Mouse (Mus musculus) liver, postnatal 0 days (tissue): Measurements from ENCODE around the gene Anp32e. TPM values are rescaled to one million over a fixed set of nuclear protein-coding genes. Genes with fewer than 3 reads are reported as not detected.
"Not testable (repeated sequence)": the region's sequence is repeated elsewhere in the genome, so short reads cannot be mapped to it uniquely, and the experiment has no call there.

ENCODE experiments used
- ATAC-seq: fragments of 200-750 bp; cut with Nextera tagmentation; 2 replicates; pipeline ENCODE4 v1.8.0; 2017; ENCODE audit warnings: mild to moderate bottlenecking, moderate library complexity
- DNase-seq: peaks from one replicate; pipeline ENCODE4 v3.0.0-alpha.2; 2016
- H3K27ac ChIP-seq: fragments of 300-500 bp; sonication (generic); 2 replicates; pipeline ENCODE4 v1.5.1; 2014; ENCODE audit warnings: antibody characterized with exemption, moderate library complexity, mild to moderate bottlenecking, low read depth
- H3K27me3 ChIP-seq: fragments of 300-500 bp; sonication (generic); 2 replicates; pipeline ENCODE4 v1.6.1; 2014; ENCODE audit warnings: low read length, control low read depth, mixed read lengths; ENCODE audit not compliant: insufficient read depth
- H3K36me3 ChIP-seq: fragments of 300-500 bp; sonication (generic); replicated peaks from 2 replicates; pipeline ENCODE4 v1.6.1; 2014; ENCODE audit warnings: mild to moderate bottlenecking, control low read depth, low read length, moderate library complexity, mixed read lengths; ENCODE audit not compliant: insufficient read depth
- H3K4me1 ChIP-seq: fragments of 300-500 bp; sonication (generic); 2 replicates; pipeline ENCODE4 v1.6.1; 2014; ENCODE audit warnings: antibody characterized with exemption, mild to moderate bottlenecking, control low read depth; ENCODE audit not compliant: insufficient read depth
- H3K4me2 ChIP-seq: fragments of 300-500 bp; sonication (generic); 2 replicates; pipeline ENCODE4 v1.6.1; 2014; ENCODE audit warnings: low read depth, mild to moderate bottlenecking, low read length, moderate library complexity, mixed read lengths
- H3K4me3 ChIP-seq: fragments of 300-500 bp; sonication (generic); 2 replicates; pipeline ENCODE4 v1.5.1; 2014; ENCODE audit warnings: low read depth, low read length
- H3K9ac ChIP-seq: fragments of 300-500 bp; sonication (generic); replicated peaks from 2 replicates; pipeline ENCODE4 v1.6.1; 2014; ENCODE audit warnings: mild to moderate bottlenecking, moderate library complexity
- H3K9me3 ChIP-seq: fragments of 300-500 bp; sonication (generic); 2 replicates; pipeline ENCODE4 v1.6.1; 2016; ENCODE audit warnings: mild to moderate bottlenecking, control low read depth, low read length, mixed read lengths
- CTCF ChIP-seq: sonication (generic); IDR thresholded peaks from 2 replicates; pipeline ENCODE4 v1.5.1; 2016; ENCODE audit warnings: antibody characterized with exemption, low read depth
- EP300 ChIP-seq: IDR thresholded peaks from 2 replicates; pipeline ENCODE4 v1.6.1; 2016; ENCODE audit warnings: antibody characterized with exemption, low read depth, mild to moderate bottlenecking
- WGBS: fragments of 180-500 bp; shearing (Covaris S2); extraction: QIAGEN DNeasy Blood & Tissue Kit; methylation state at CpG from one replicate; pipeline ENCODE4 v1.1.7; 2014; ENCODE audit not compliant: insufficient replicate concordance; 5-methylcytosine and 5-hydroxymethylcytosine counted together
- polyA plus RNA-seq: library from polyadenylated mRNA; unstranded; fragments of >200 nt; fragmentation: Nextera tagmentation; extraction: Ambion mirVana; gene quantifications from 2 replicates; pipeline ENCODE4 v1.2.1, GENCODE M21; 2015

Anp32e gene
- polyA plus RNA-seq, 1 experiment from 2014 or later = 98.4 TPM

GRCm38 (mm10) chr3:95965518-95966451 lies 36.7 kb downstream of the Anp32e start:
- Histone ChIP-seq H3K9me3 (no peaks in the 10 kb centered on the region), H3K27ac (0 out of 2 replicates have a peak overlapping the region, but pooled peaks have one; percentile 29), H3K4me2 (peak overlapping the region; percentile 16; the same call in 1 of the 2 replicates), H3K4me1 (no peaks in the 10 kb centered on the region), H3K4me3 (no peak overlapping the region), H3K9ac (no peak overlapping the region), H3K27me3 (no peaks in the 10 kb centered on the region), H3K36me3 (no peaks in the 10 kb centered on the region)
- ATAC-seq (no peak), DNase-seq (no peak)
- WGBS = 8% methylated on average over 7 of the region's 7 CpGs
- TF ChIP-seq CTCF (peak; percentile 61), EP300 (no peak)

DNA sequence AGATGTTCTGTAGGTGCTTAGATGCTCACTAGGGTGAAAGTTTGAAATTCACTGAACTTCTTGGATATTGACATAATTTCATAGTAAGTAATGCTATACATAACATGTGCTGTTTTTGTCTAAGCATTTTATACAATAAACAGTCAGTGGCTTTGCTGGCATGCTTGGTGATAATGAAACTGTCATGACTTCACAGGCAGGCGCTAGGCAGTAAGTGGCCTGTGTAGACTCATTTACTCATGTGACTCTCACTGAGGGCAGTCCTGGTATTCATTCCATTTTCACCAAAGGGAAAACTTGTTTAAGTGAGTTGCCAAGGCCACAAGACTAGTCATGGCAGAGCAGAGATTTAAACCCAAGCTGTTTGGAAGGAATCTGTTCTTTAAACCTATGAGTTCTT lies 40.2 kb downstream of the Anp32e start:
- 78% methylated on average over 1 of the region's 1 CpGs for WGBS
- Histone ChIP-seq H3K4me1 (peaks cover 3% of the 10 kb centered on the region; the same call in 1 of the 2 replicates), H3K36me3 (no peaks in the 10 kb centered on the region), H3K4me2 (no peak overlapping the region), H3K27me3 (peaks cover 22% of the 10 kb centered on the region), H3K9me3 (no peaks in the 10 kb centered on the region), H3K9ac (no peak overlapping the region), H3K27ac (no peak overlapping the region), H3K4me3 (no peak overlapping the region)
- DNase-seq (no peak), ATAC-seq (no peak)
- TF ChIP-seq EP300 (no peak), CTCF (no peak)

DNA sequence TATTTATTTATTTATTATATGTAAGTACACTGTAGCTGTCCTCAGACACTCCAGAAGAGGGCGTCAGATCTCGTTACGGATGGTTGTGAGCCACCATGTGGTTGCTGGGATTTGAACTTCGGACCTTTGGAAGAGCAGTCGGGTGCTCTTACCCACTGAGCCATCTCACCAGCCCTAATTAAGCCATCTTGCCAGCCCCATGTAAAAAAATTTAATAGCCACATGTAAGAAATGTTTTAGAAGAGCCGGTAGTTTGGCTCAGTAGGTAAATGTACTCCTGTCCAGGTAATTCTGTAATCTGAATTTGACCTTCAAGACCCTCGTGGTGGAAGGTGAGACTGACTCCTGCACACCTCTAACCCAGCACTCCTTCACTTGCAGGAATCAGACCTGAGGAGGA lies 41.6 kb downstream of the Anp32e start:
- H3K27me3 ChIP-seq = peaks cover 23% of the 10 kb centered on the region
- not testable (repeated sequence) for H3K9ac ChIP-seq, H3K4me1 ChIP-seq, H3K4me3 ChIP-seq, H3K9me3 ChIP-seq, H3K36me3 ChIP-seq, H3K27ac ChIP-seq, DNase-seq, H3K4me2 ChIP-seq, ATAC-seq
- 64% methylated on average over 4 of the region's 7 CpGs for WGBS

GRCm38 (mm10) chr3:95972251-95972872 lies 43.3 kb downstream of the Anp32e start:
- TF ChIP-seq CTCF (no peak), EP300 (0 out of 2 replicates have a peak, but pooled peaks have one; percentile 20)
- peak overlapping the region; percentile 81 for H3K27ac ChIP-seq
- 0 out of 2 replicates have a peak overlapping the region, but pooled peaks have one; percentile 22 for H3K4me3 ChIP-seq
- ATAC-seq (no peak; the same call in 1 of the 2 replicates), DNase-seq (no peak)
- 55% methylated on average over 12 of the region's 12 CpGs for WGBS
- no peaks in the 10 kb centered on the region for H3K36me3 ChIP-seq
- peaks cover 23% of the 10 kb centered on the region for H3K27me3 ChIP-seq
- H3K9me3 ChIP-seq = no peaks in the 10 kb centered on the region
- H3K4me1 ChIP-seq = peaks cover 6% of the 10 kb centered on the region; the same call in 1 of the 2 replicates
- H3K4me2 ChIP-seq = peak overlapping the region; percentile 49
- peak overlapping the region; percentile 53 for H3K9ac ChIP-seq

GRCm38 (mm10) chr3:95972873-95973634 lies 44.0 kb downstream of the Anp32e start:
- peak; percentile 56 for DNase-seq
- TF ChIP-seq CTCF = no peak
- no peak for TF ChIP-seq EP300

DNA sequence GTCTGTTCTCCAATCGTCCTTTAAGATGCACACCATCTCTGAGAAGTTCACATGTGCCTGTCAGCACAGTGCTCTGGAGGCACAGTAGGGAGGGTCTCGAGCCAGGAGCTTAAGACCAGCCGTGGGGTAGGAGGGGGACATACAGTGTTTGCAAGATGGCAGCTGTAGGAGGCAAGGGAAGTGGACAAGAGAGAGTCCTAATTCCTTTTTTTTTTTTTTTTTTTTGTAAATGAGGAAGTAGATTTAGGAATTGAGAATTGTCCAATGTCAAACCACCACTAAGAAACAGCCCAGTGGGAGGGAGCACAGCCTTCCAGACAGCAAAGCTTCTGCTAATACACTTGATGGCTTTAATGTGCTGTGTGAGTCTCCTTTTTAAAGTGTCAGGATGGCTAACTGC lies 48.0 kb downstream of the Anp32e start:
- WGBS = 62% methylated on average over 3 of the region's 3 CpGs
- ATAC-seq (no peak), DNase-seq (no peak)
- H3K27ac ChIP-seq = no peak overlapping the region
- H3K9me3 ChIP-seq = no peaks in the 10 kb centered on the region
- no peak overlapping the region for H3K4me2 ChIP-seq
- H3K4me1 ChIP-seq = peaks cover 6% of the 10 kb centered on the region; the same call in 1 of the 2 replicates
- H3K27me3 ChIP-seq = peaks cover 21% of the 10 kb centered on the region
- no peak for TF ChIP-seq EP300
- TF ChIP-seq CTCF = no peak
- H3K9ac ChIP-seq = no peak overlapping the region
- H3K36me3 ChIP-seq = no peaks in the 10 kb centered on the region
- H3K4me3 ChIP-seq = no peak overlapping the region

More at GRCm38 (mm10) chr3:95972873-95973634, 44.0 kb downstream of the Anp32e start:
- Histone ChIP-seq H3K27me3 (peaks cover 23% of the 10 kb centered on the region), H3K4me2 (peak overlapping the region; percentile 49), H3K36me3 (no peaks in the 10 kb centered on the region), H3K27ac (peak overlapping the region; percentile 81), H3K9ac (peak overlapping the region; percentile 53), H3K4me1 (peaks cover 6% of the 10 kb centered on the region; the same call in 1 of the 2 replicates), H3K9me3 (no peaks in the 10 kb centered on the region), H3K4me3 (peak overlapping the region; percentile 22; the same call in 1 of the 2 replicates)
- 8% methylated on average over 34 of the region's 34 CpGs for WGBS
- ATAC-seq = peak; percentile 47; the same call in 1 of the 2 replicates

DNA sequence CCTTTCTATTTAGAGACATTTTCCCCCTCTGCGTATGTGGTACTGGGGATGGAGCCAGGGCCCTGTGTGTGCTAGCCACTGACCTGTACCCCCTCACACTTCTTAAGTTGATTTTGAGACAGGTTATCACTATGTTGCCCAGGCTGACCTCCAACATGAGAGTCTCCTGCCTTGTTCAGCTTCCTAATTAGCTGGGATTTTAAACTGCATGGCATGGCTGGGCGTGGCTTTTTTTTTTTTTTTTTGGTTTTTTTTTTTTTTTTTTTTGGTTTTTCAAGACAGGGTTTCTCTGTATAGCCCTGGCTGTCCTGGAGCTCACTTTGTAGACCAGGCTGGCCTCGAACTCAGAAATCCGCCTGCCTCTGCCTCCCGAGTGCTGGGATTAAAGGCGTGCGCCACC lies 48.5 kb downstream of the Anp32e start:
- not testable (repeated sequence) for H3K4me2 ChIP-seq, H3K4me1 ChIP-seq, H3K4me3 ChIP-seq, DNase-seq, H3K9me3 ChIP-seq, ATAC-seq, H3K36me3 ChIP-seq, H3K9ac ChIP-seq, H3K27ac ChIP-seq
- peaks cover 16% of the 10 kb centered on the region for H3K27me3 ChIP-seq
- 85% methylated on average over 6 of the region's 7 CpGs for WGBS
